Comparison of ENCODE assay signal across 11 mouse cellular contexts in genomic region chr4:49891835-49892301, GRCm38 (mm10). TPM values are rescaled to one million over a fixed set of nuclear protein-coding genes. Genes with fewer than 3 reads are reported as not detected.
DNase-seq lines count a peak whose midpoint lies in the region; ATAC-seq lines count a peak whose summit lies in the region.
"Had no signal": no experiment of that assay in that cellular context is flagged by ENCODE, and none has a peak within 500 bp of the region (broad histone marks: within the 10 kb centered on the region; RNA-seq: fewer than 3 reads in every experiment).

No protein-coding gene starts in this region.

- no peaks in the 10 kb centered on the region for H3K27me3 ChIP-seq in midbrain, embryonic 15.5 days (replicated peaks)
- H3K27me3 ChIP-seq in midbrain, embryonic 13.5 days = no peaks in the 10 kb centered on the region
- H3K27me3 ChIP-seq in neural tube, embryonic 13.5 days = no peaks in the 10 kb centered on the region
- H3K27me3 ChIP-seq: heart, embryonic 13.5 days; limb, embryonic 13.5 days; stomach, embryonic 15.5 days had no signal

- no peak overlapping the region for H3K4me3 ChIP-seq in midbrain, embryonic 15.5 days
- H3K4me3 ChIP-seq in midbrain, embryonic 13.5 days (replicated peaks) = no peak overlapping the region
- H3K4me3 ChIP-seq in neural tube, embryonic 13.5 days = no peak overlapping the region
- H3K4me3 ChIP-seq: heart, embryonic 13.5 days; limb, embryonic 13.5 days; myocyte; stomach, embryonic 15.5 days had no signal

- H3K27ac ChIP-seq in midbrain, embryonic 15.5 days = no peak overlapping the region
- no peak overlapping the region for H3K27ac ChIP-seq in midbrain, embryonic 13.5 days
- H3K27ac ChIP-seq in neural tube, embryonic 13.5 days (replicated peaks) = no peak overlapping the region
- H3K27ac ChIP-seq: heart, embryonic 13.5 days; limb, embryonic 13.5 days; stomach, embryonic 15.5 days had no signal

- no peaks in the 10 kb centered on the region for H3K9me3 ChIP-seq in midbrain, embryonic 15.5 days
- H3K9me3 ChIP-seq in midbrain, embryonic 13.5 days = no peaks in the 10 kb centered on the region
- H3K9me3 ChIP-seq in neural tube, embryonic 13.5 days = no peaks in the 10 kb centered on the region
- H3K9me3 ChIP-seq: heart, embryonic 13.5 days; limb, embryonic 13.5 days; stomach, embryonic 15.5 days had no signal

- DNase-seq in heart, adult 9 months (ENCODE audit: low spot score in 2 of 2) = peak; percentile 4 to 12
- DNase-seq in kidney, adult 11 months = peak; percentile 32
- no peak for DNase-seq in layer of hippocampus, postnatal 36 days

- H3K36me3 ChIP-seq in midbrain, embryonic 15.5 days (replicated peaks) = no peaks in the 10 kb centered on the region
- no peaks in the 10 kb centered on the region for H3K36me3 ChIP-seq in midbrain, embryonic 13.5 days
- no peaks in the 10 kb centered on the region for H3K36me3 ChIP-seq in neural tube, embryonic 13.5 days
- H3K36me3 ChIP-seq: heart, embryonic 13.5 days; limb, embryonic 13.5 days; stomach, embryonic 15.5 days had no signal

- 32% methylated on average over 4 of the region's 4 CpGs for WGBS in midbrain, embryonic 15.5 days
- 28% methylated on average over 4 of the region's 4 CpGs for WGBS in midbrain, embryonic 13.5 days
- WGBS in neural tube, embryonic 13.5 days = 15% methylated on average over 4 of the region's 4 CpGs

- peak; percentile 62; the same call in 1 of the 2 replicates for ATAC-seq in midbrain, embryonic 15.5 days (replicated peaks)
- ATAC-seq in midbrain, embryonic 13.5 days = no peak
- ATAC-seq in neural tube, embryonic 13.5 days (ENCODE audit: low read depth) = peak; percentile 53
- ATAC-seq in monocyte, adult 5-6 weeks (replicated peaks; ENCODE audit: insufficient number of reproducible peaks, low FRiP score, low TSS enrichment, poor library complexity, severe bottlenecking) = no peak

- no peak overlapping the region for H3K4me2 ChIP-seq in midbrain, embryonic 15.5 days
- no peak overlapping the region for H3K4me2 ChIP-seq in midbrain, embryonic 13.5 days (replicated peaks)
- no peak overlapping the region for H3K4me2 ChIP-seq in neural tube, embryonic 13.5 days
- H3K4me2 ChIP-seq: heart, embryonic 13.5 days; limb, embryonic 13.5 days; stomach, embryonic 15.5 days had no signal

- 0 out of 2 replicates have a peak, but pooled peaks cover 6% of the 10 kb centered on the region for H3K4me1 ChIP-seq in midbrain, embryonic 15.5 days
- H3K4me1 ChIP-seq in midbrain, embryonic 13.5 days (replicated peaks) = no peaks in the 10 kb centered on the region
- H3K4me1 ChIP-seq in neural tube, embryonic 13.5 days (replicated peaks) = peaks cover 8% of the 10 kb centered on the region
- H3K4me1 ChIP-seq: limb, embryonic 13.5 days; stomach, embryonic 15.5 days had no signal

- H3K9ac ChIP-seq in midbrain, embryonic 15.5 days = no peak overlapping the region
- H3K9ac ChIP-seq in midbrain, embryonic 13.5 days (replicated peaks) = no peak overlapping the region
- H3K9ac ChIP-seq in neural tube, embryonic 13.5 days = no peak overlapping the region
- H3K9ac ChIP-seq: heart, embryonic 13.5 days; limb, embryonic 13.5 days; stomach, embryonic 15.5 days had no signal

RNA-seq across cellular contexts. Expression of gene Grin3a, which starts 46.3 kb away (rescaled TPM):
- polyA plus RNA-seq in midbrain, embryonic 15.5 days (2015; fragmentation: Nextera tagmentation; extraction: Ambion mirVana) = 27.5 and 29.8 TPM in 2 replicates
- 6.6 and 6.7 TPM in 2 replicates for polyA plus RNA-seq in midbrain, embryonic 13.5 days (2015; fragmentation: Nextera tagmentation; extraction: Ambion mirVana)
- polyA plus RNA-seq in neural tube, embryonic 13.5 days (2015; fragmentation: Nextera tagmentation; extraction: Ambion mirVana) = 10.9 and 11.4 TPM in 2 replicates
- 0.10 TPM in 1 of 3 replicates, not detected in the others for total RNA-seq in monocyte, adult 5-6 weeks (2017)
- total RNA-seq in layer of hippocampus, postnatal 36 days (2021) = 10 to 100 TPM; 33.3 to 35.4 TPM

Comparison
In these comparisons a context has a peak if more than half of its experiments do, and no peak if none do; other contexts are left out.
1. ATAC-seq: peak in midbrain, embryonic 15.5 days (single experiment) and neural tube, embryonic 13.5 days (single experiment); none in midbrain, embryonic 13.5 days (single experiment) and monocyte, adult 5-6 weeks (single experiment).
2. DNase-seq: peak in heart, adult 9 months (2 of 2) and kidney, adult 11 months (single experiment); none in layer of hippocampus, postnatal 36 days (0 of 2).